Mouse (Mus musculus) inflammation-experienced regulatory T-cells, adult 16 weeks (primary cell): Measurements from ENCODE around the gene Rnf223. TPM values are rescaled to one million over a fixed set of nuclear protein-coding genes. Genes with fewer than 3 reads are reported as not detected.

ENCODE experiments used
- polyA plus RNA-seq: library from polyadenylated mRNA; unstranded; fragments of 100-300 nt; shearing (Covaris generic); gene quantifications from one replicate; pipeline ENCODE4 v1.2.1, GENCODE M21; 2017

Gene Rnf223
- 0.20 TPM for polyA plus RNA-seq

DNA sequence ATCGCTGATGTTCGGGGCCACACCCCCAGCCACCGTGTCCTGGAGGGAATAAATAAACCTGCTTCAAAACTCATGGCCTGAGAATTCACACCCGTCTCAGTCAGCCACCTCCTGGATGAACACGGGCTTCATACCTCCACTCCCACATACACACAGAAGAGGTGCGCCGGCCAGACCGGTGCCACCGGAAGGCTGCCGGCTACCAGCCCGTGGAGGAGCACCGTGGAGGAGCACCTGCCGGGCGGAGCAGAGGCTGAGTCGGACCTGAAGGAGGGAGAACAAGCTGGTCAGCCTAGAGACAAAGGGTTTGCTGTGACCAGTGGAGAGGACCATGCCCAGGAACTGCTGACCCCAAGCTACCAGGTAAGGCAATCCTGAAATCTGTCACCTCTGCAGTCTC, at the start of gene Rnf223:
Gene Rnf223 (plus strand): TSS at position 78 of the 400 bp plus-strand sequence.

GRCm38 (mm10) chr4:156109570-156110331, 20.6 kb upstream of the Rnf223 start, which contains the start of gene 9430015G10Rik:
Gene 9430015G10Rik, plus strand, starts transcription at chr4:156109982.

Other genes starting within 250 kb of the Rnf223 start
- gene Pusl1, start 238.7 kb upstream of the Rnf223 start, polyA plus RNA-seq, result 29.9 TPM
- gene Acap3, start 238.7 kb upstream of the Rnf223 start, polyA plus RNA-seq, result 8.2 TPM
- gene Ube2j2, start 186.7 kb upstream of the Rnf223 start, polyA plus RNA-seq, result 19.8 TPM
- gene C1qtnf12, start 168.2 kb upstream of the Rnf223 start, polyA plus RNA-seq, result 15.3 TPM
- gene B3galt6, start 137.9 kb upstream of the Rnf223 start, polyA plus RNA-seq, result 1.6 TPM
- gene Sdf4, start 137.6 kb upstream of the Rnf223 start, polyA plus RNA-seq, result 605 TPM
- 1,006 TPM for gene Tnfrsf4, start 116.7 kb upstream of the Rnf223 start, polyA plus RNA-seq
- 795 TPM for gene Tnfrsf18, start 104.3 kb upstream of the Rnf223 start, polyA plus RNA-seq
- gene Ttll10, start 71.1 kb upstream of the Rnf223 start, polyA plus RNA-seq, result 0.26 TPM
- 46.9 TPM for gene 9430015G10Rik, start 20.5 kb upstream of the Rnf223 start, polyA plus RNA-seq
- 2.0 TPM for gene Agrn, start 67.0 kb downstream of the Rnf223 start, polyA plus RNA-seq
- 44.2 TPM for gene Isg15, start 70.3 kb downstream of the Rnf223 start, polyA plus RNA-seq
- 31.8 TPM for gene AW011738, start 72.8 kb downstream of the Rnf223 start, polyA plus RNA-seq
- gene Perm1, start 85.4 kb downstream of the Rnf223 start, polyA plus RNA-seq, result 2.2 TPM
- 8.3 TPM for gene Plekhn1, start 104.3 kb downstream of the Rnf223 start, polyA plus RNA-seq
- 21.2 TPM for gene Noc2l, start 105.5 kb downstream of the Rnf223 start, polyA plus RNA-seq
- 5.8 TPM for gene Samd11, start 125.1 kb downstream of the Rnf223 start, polyA plus RNA-seq
- gene Vmn2r-ps159, start 200.6 kb downstream of the Rnf223 start, polyA plus RNA-seq, result not detected